Mouse (Mus musculus) neural tube, embryonic 15.5 days (tissue): ENCODE measurements at regions not wholly inside any gene's neighbourhood (a gene's known extent, or its start where the extent isn't known, plus 50 kb on each side); places are given as distances from the start of the nearest gene placed in this dataset.

Experiments
- ATAC-seq: fragments of 200-750 bp; cut with Nextera tagmentation; 2 replicates; pipeline ENCODE4 v1.8.0; 2017; ENCODE audit warnings: mild to moderate bottlenecking, moderate TSS enrichment, moderate library complexity; ENCODE audit not compliant: low FRiP score
- H3K27ac ChIP-seq: fragments of 300-500 bp; sonication (generic); replicated peaks from 2 replicates; pipeline ENCODE4 v1.5.1; 2015; ENCODE audit warnings: mild to moderate bottlenecking, inconsistent platforms
- H3K27me3 ChIP-seq: fragments of 300-500 bp; sonication (generic); replicated peaks from 2 replicates; pipeline ENCODE4 v1.6.1; 2015; ENCODE audit warnings: inconsistent platforms
- H3K36me3 ChIP-seq: fragments of 300-500 bp; sonication (generic); 2 replicates; pipeline ENCODE4 v1.6.1; 2015; ENCODE audit warnings: inconsistent platforms
- H3K4me1 ChIP-seq: fragments of 300-500 bp; sonication (generic); 2 replicates; pipeline ENCODE4 v1.6.1; 2015; ENCODE audit warnings: inconsistent platforms
- H3K4me2 ChIP-seq: fragments of 300-500 bp; sonication (generic); 2 replicates; pipeline ENCODE4 v1.6.1; 2015; ENCODE audit warnings: inconsistent platforms, mild to moderate bottlenecking, moderate library complexity
- H3K4me3 ChIP-seq: fragments of 300-500 bp; sonication (generic); replicated peaks from 2 replicates; pipeline ENCODE4 v1.5.1; 2015; ENCODE audit warnings: mild to moderate bottlenecking, inconsistent platforms
- H3K9ac ChIP-seq: fragments of 300-500 bp; sonication (generic); replicated peaks from 2 replicates; pipeline ENCODE4 v1.6.1; 2015; ENCODE audit warnings: mild to moderate bottlenecking, inconsistent platforms
- H3K9me3 ChIP-seq: fragments of 300-500 bp; sonication (generic); replicated peaks from 2 replicates; pipeline ENCODE4 v1.6.1; 2016; ENCODE audit warnings: inconsistent platforms
- WGBS: fragments of 180-500 bp; shearing (Covaris S2); methylation state at CpG from one replicate; pipeline ENCODE4 v1.1.7; 2015; ENCODE audit warnings: mixed read lengths; 5-methylcytosine and 5-hydroxymethylcytosine counted together

GRCm38 (mm10) chr17:72782775-72783174 is 53.5 kb upstream of the Ypel5 start:
- Histone ChIP-seq H3K9me3 (no peaks in the 10 kb centered on the region), H3K4me3 (no peak overlapping the region), H3K4me1 (no peaks in the 10 kb centered on the region), H3K36me3 (no peaks in the 10 kb centered on the region), H3K4me2 (no peak overlapping the region), H3K9ac (no peak overlapping the region), H3K27ac (no peak overlapping the region), H3K27me3 (peaks cover 7% of the 10 kb centered on the region; the same call in 1 of the 2 replicates)
- WGBS: 71% methylated on average over 7 of the region's 7 CpGs
- ATAC-seq: no peak

GRCm38 (mm10) chr17:72781786-72782185 is 54.5 kb upstream of the Ypel5 start:
- H3K36me3 ChIP-seq: no peaks in the 10 kb centered on the region
- H3K9me3 ChIP-seq: no peaks in the 10 kb centered on the region
- no peak overlapping the region for H3K4me3 ChIP-seq
- no peak overlapping the region for H3K4me2 ChIP-seq
- H3K27ac ChIP-seq: no peak overlapping the region
- H3K27me3 ChIP-seq: peaks cover 7% of the 10 kb centered on the region; the same call in 1 of the 2 replicates
- H3K9ac ChIP-seq: no peak overlapping the region
- ATAC-seq: peak; percentile 69; the same call in 1 of the 2 replicates
- 26% methylated on average over 6 of the region's 6 CpGs for WGBS
- no peaks in the 10 kb centered on the region for H3K4me1 ChIP-seq

- Histone ChIP-seq H3K36me3 (no peaks in the 10 kb centered on the region), H3K9ac (no peak overlapping the region), H3K9me3 (no peaks in the 10 kb centered on the region), H3K27me3 (no peaks in the 10 kb centered on the region), H3K4me2 (no peak overlapping the region), H3K4me1 (no peaks in the 10 kb centered on the region), H3K27ac (no peak overlapping the region), H3K4me3 (no peak overlapping the region)
- WGBS: 77% methylated on average over 4 of the region's 4 CpGs
- ATAC-seq: no peak
Measured at GRCm38 (mm10) chr17:72768266-72768665, 68.0 kb upstream of the Ypel5 start.

- no peak for ATAC-seq
- no peaks in the 10 kb centered on the region for H3K27me3 ChIP-seq
- no peaks in the 10 kb centered on the region for H3K4me1 ChIP-seq
- H3K27ac ChIP-seq: no peak overlapping the region
- no peak overlapping the region for H3K4me3 ChIP-seq
- no peak overlapping the region for H3K4me2 ChIP-seq
- 39% methylated on average over 3 of the region's 3 CpGs for WGBS
- H3K9ac ChIP-seq: no peak overlapping the region
- H3K9me3 ChIP-seq: no peaks in the 10 kb centered on the region
- H3K36me3 ChIP-seq: no peaks in the 10 kb centered on the region
Measured at GRCm38 (mm10) chr17:72760937-72761336, 75.3 kb upstream of the Ypel5 start.

GRCm38 (mm10) chr17:72746411-72746810 is 89.8 kb upstream of the Ypel5 start:
- H3K36me3 ChIP-seq: no peaks in the 10 kb centered on the region
- H3K4me1 ChIP-seq: no peaks in the 10 kb centered on the region
- H3K9ac ChIP-seq: no peak overlapping the region
- no peak overlapping the region for H3K27ac ChIP-seq
- no peak overlapping the region for H3K4me2 ChIP-seq
- H3K4me3 ChIP-seq: no peak overlapping the region
- no peaks in the 10 kb centered on the region for H3K27me3 ChIP-seq
- no peaks in the 10 kb centered on the region for H3K9me3 ChIP-seq
- no peak for ATAC-seq
- 66% methylated on average over 4 of the region's 4 CpGs for WGBS

GRCm38 (mm10) chr17:72733006-72733405 is 103.2 kb upstream of the Ypel5 start:
- Histone ChIP-seq H3K27me3 (no peaks in the 10 kb centered on the region), H3K9ac (no peak overlapping the region), H3K36me3 (no peaks in the 10 kb centered on the region), H3K9me3 (no peaks in the 10 kb centered on the region), H3K4me2 (no peak overlapping the region), H3K4me1 (peaks cover 9% of the 10 kb centered on the region; the same call in 1 of the 2 replicates), H3K4me3 (no peak overlapping the region), H3K27ac (no peak overlapping the region)
- WGBS: 97% methylated on average over 1 of the region's 1 CpGs
- ATAC-seq: no peak

GRCm38 (mm10) chr17:72731691-72732090 is 104.6 kb upstream of the Ypel5 start:
- no peak overlapping the region for H3K27ac ChIP-seq
- H3K27me3 ChIP-seq: no peaks in the 10 kb centered on the region
- no peak overlapping the region for H3K4me3 ChIP-seq
- H3K4me1 ChIP-seq: peaks cover 9% of the 10 kb centered on the region; the same call in 1 of the 2 replicates
- H3K36me3 ChIP-seq: no peaks in the 10 kb centered on the region
- H3K9ac ChIP-seq: no peak overlapping the region
- ATAC-seq: no peak
- no peaks in the 10 kb centered on the region for H3K9me3 ChIP-seq
- 96% methylated on average over 6 of the region's 6 CpGs for WGBS
- no peak overlapping the region for H3K4me2 ChIP-seq

GRCm38 (mm10) chr17:72731175-72731574 is 105.1 kb upstream of the Ypel5 start:
- H3K9me3 ChIP-seq: no peaks in the 10 kb centered on the region
- H3K27me3 ChIP-seq: no peaks in the 10 kb centered on the region
- no peak overlapping the region for H3K4me3 ChIP-seq
- 71% methylated on average over 5 of the region's 5 CpGs for WGBS
- H3K9ac ChIP-seq: no peak overlapping the region
- ATAC-seq: no peak
- H3K36me3 ChIP-seq: no peaks in the 10 kb centered on the region
- H3K27ac ChIP-seq: no peak overlapping the region
- H3K4me2 ChIP-seq: no peak overlapping the region
- H3K4me1 ChIP-seq: peaks cover 9% of the 10 kb centered on the region; the same call in 1 of the 2 replicates

GRCm38 (mm10) chr17:72720753-72721152 is 115.5 kb upstream of the Ypel5 start:
- 0 out of 2 replicates have a peak, but pooled peaks have one; percentile 24 for ATAC-seq
- no peak overlapping the region for H3K4me3 ChIP-seq
- H3K4me1 ChIP-seq: peaks cover 4% of the 10 kb centered on the region; the same call in 1 of the 2 replicates
- H3K9me3 ChIP-seq: no peaks in the 10 kb centered on the region
- H3K36me3 ChIP-seq: no peaks in the 10 kb centered on the region
- H3K27me3 ChIP-seq: no peaks in the 10 kb centered on the region
- no peak overlapping the region for H3K27ac ChIP-seq
- no peak overlapping the region for H3K4me2 ChIP-seq
- 47% methylated on average over 7 of the region's 7 CpGs for WGBS
- no peak overlapping the region for H3K9ac ChIP-seq

GRCm38 (mm10) chr17:72719618-72720017 is 115.2 kb upstream of the Alk start:
- ATAC-seq: no peak
- no peaks in the 10 kb centered on the region for H3K27me3 ChIP-seq
- WGBS: 51% methylated on average over 4 of the region's 4 CpGs
- no peak overlapping the region for H3K9ac ChIP-seq
- peaks cover 4% of the 10 kb centered on the region; the same call in 1 of the 2 replicates for H3K4me1 ChIP-seq
- H3K4me2 ChIP-seq: no peak overlapping the region
- H3K4me3 ChIP-seq: no peak overlapping the region
- no peak overlapping the region for H3K27ac ChIP-seq
- H3K9me3 ChIP-seq: no peaks in the 10 kb centered on the region
- no peaks in the 10 kb centered on the region for H3K36me3 ChIP-seq

- H3K4me2 ChIP-seq: no peak overlapping the region
- H3K9me3 ChIP-seq: no peaks in the 10 kb centered on the region
- H3K36me3 ChIP-seq: no peaks in the 10 kb centered on the region
- no peak for ATAC-seq
- H3K27me3 ChIP-seq: no peaks in the 10 kb centered on the region
- no peak overlapping the region for H3K9ac ChIP-seq
- H3K27ac ChIP-seq: no peak overlapping the region
- H3K4me3 ChIP-seq: no peak overlapping the region
- no peaks in the 10 kb centered on the region for H3K4me1 ChIP-seq
- WGBS: 67% methylated on average over 7 of the region's 7 CpGs
Measured at GRCm38 (mm10) chr17:72691630-72692029, 87.2 kb upstream of the Alk start.

GRCm38 (mm10) chr17:72689606-72690005 is 85.2 kb upstream of the Alk start:
- no peak overlapping the region for H3K27ac ChIP-seq
- H3K36me3 ChIP-seq: no peaks in the 10 kb centered on the region
- H3K27me3 ChIP-seq: no peaks in the 10 kb centered on the region
- H3K9me3 ChIP-seq: no peaks in the 10 kb centered on the region
- no peak overlapping the region for H3K4me2 ChIP-seq
- no peaks in the 10 kb centered on the region for H3K4me1 ChIP-seq
- H3K4me3 ChIP-seq: no peak overlapping the region
- H3K9ac ChIP-seq: no peak overlapping the region
- 83% methylated on average over 10 of the region's 10 CpGs for WGBS
- no peak for ATAC-seq

- Histone ChIP-seq H3K36me3 (no peaks in the 10 kb centered on the region), H3K9ac (no peak overlapping the region)
- 93% methylated on average over 8 of the region's 8 CpGs for WGBS
Measured at GRCm38 (mm10) chr17:72688800-72689199, 84.4 kb upstream of the Alk start.

More at GRCm38 (mm10) chr17:72688800-72689199, 84.4 kb upstream of the Alk start:
- no peak for ATAC-seq
- Histone ChIP-seq H3K4me1 (no peaks in the 10 kb centered on the region), H3K4me2 (no peak overlapping the region), H3K9me3 (no peaks in the 10 kb centered on the region), H3K4me3 (no peak overlapping the region), H3K27me3 (no peaks in the 10 kb centered on the region), H3K27ac (no peak overlapping the region)
